Mouse (Mus musculus) layer of hippocampus, postnatal 14 days (tissue): ENCODE results near the gene Slc22a6. TPM values are rescaled to one million over a fixed set of nuclear protein-coding genes. Genes with fewer than 3 reads are reported as not detected.

Experiments
- total RNA-seq, 2 experiments: library from RNA; stranded (reverse); gene quantifications; 2 replicates each; pipeline ENCODE4 v1.2.3; 2021

Gene Slc22a6
- total RNA-seq, 2 experiments from 2014 or later = 1.6 to 3.3 TPM

Other genes starting within 250 kb of the Slc22a6 start
- gene Slc22a30, start 212.9 kb upstream of the Slc22a6 start, total RNA-seq = not detected
- gene Slc22a8, start 26.8 kb upstream of the Slc22a6 start, total RNA-seq = 10 to 100 TPM; 17.9 to 18.8 TPM
- gene Chrm1, start 45.8 kb downstream of the Slc22a6 start, total RNA-seq = 100 to 1,000 TPM; 162 to 166 TPM
- 100 to 1,000 TPM; 188 to 200 TPM for gene Slc3a2, start 105.3 kb downstream of the Slc22a6 start, total RNA-seq
- 10 to 100 TPM; 39.9 to 47.9 TPM for gene Wdr74, start 117.8 kb downstream of the Slc22a6 start, total RNA-seq
- gene 1700092M07Rik, start 122.7 kb downstream of the Slc22a6 start, total RNA-seq = 1 to 10 TPM; 1.8 to 2.0 TPM
- 10 to 100 TPM; 64.5 to 71.4 TPM for gene Stx5a, start 123.4 kb downstream of the Slc22a6 start, total RNA-seq
- 10 to 100 TPM; 79.3 to 91.9 TPM for gene Nxf1, start 139.0 kb downstream of the Slc22a6 start, total RNA-seq
- gene Tmem223, start 153.0 kb downstream of the Slc22a6 start, total RNA-seq = 100 to 1,000 TPM; 101 to 108 TPM
- gene Tmem179b, start 156.4 kb downstream of the Slc22a6 start, total RNA-seq = 10 to 100 TPM; 10.1 to 12.0 TPM
- gene Taf6l, start 168.4 kb downstream of the Slc22a6 start, total RNA-seq = 10 to 100 TPM; 14.1 to 15.0 TPM
- 100 to 1,000 TPM; 119 TPM for gene Polr2g, start 180.5 kb downstream of the Slc22a6 start, total RNA-seq
- 1 to 10 TPM; 4.3 TPM for gene Zbtb3, start 184.5 kb downstream of the Slc22a6 start, total RNA-seq
- gene Ttc9c, start 201.3 kb downstream of the Slc22a6 start, total RNA-seq = 10 to 100 TPM; 29.8 to 32.1 TPM
- gene Hnrnpul2, start 202.0 kb downstream of the Slc22a6 start, total RNA-seq = 100 to 1,000 TPM in 1 of 2 experiments, 10 to 100 TPM in 1; 99.4 to 103 TPM
- gene AC129217.1, start 211.7 kb downstream of the Slc22a6 start, total RNA-seq = 1 to 10 TPM in 1 of 2 experiments, not detected in 1; 4.4 TPM
- 100 to 1,000 TPM in 1 of 2 experiments, 10 to 100 TPM in 1; 96.2 to 107 TPM for gene Bscl2, start 219.4 kb downstream of the Slc22a6 start, total RNA-seq
- gene Gng3, start 221.2 kb downstream of the Slc22a6 start, total RNA-seq = 100 to 1,000 TPM; 220 to 243 TPM
- under 1 TPM; 0.30 to 0.55 TPM for gene Lrrn4cl, start 232.7 kb downstream of the Slc22a6 start, total RNA-seq